Mouse (Mus musculus) myocyte (in vitro differentiated cells): ENCODE results near the gene Slc31a1. TPM values are rescaled to one million over a fixed set of nuclear protein-coding genes. Genes with fewer than 3 reads are reported as not detected.

Experiments
- H3K27me3 ChIP-seq: one replicate; pipeline ENCODE4 v1.6.1; 2011; ENCODE audit not compliant: control insufficient read depth, insufficient read depth, insufficient read length
- H3K36me3 ChIP-seq: one replicate; pipeline ENCODE4 v1.6.1; 2011; ENCODE audit not compliant: control insufficient read depth, insufficient read depth
- H3K4me2 ChIP-seq: one replicate; pipeline ENCODE4 v1.6.1; 2011; ENCODE audit warnings: low read depth, control low read depth
- H3K4me3 ChIP-seq: one replicate; pipeline ENCODE4 v1.5.1; 2011; ENCODE audit warnings: mild to moderate bottlenecking, control low read depth, moderate library complexity
- H3K79me2 ChIP-seq: one replicate; pipeline ENCODE4 v1.6.1; 2011; ENCODE audit not compliant: control insufficient read depth, insufficient read depth
- H3ac ChIP-seq: one replicate; pipeline ENCODE4 v1.6.1; 2011; ENCODE audit not compliant: control insufficient read depth, insufficient read length
- CEBPB ChIP-seq: IDR thresholded peaks from 2 replicates; pipeline ENCODE4 v1.6.1; 2011; ENCODE audit warnings: mild to moderate bottlenecking, moderate library complexity; ENCODE audit not compliant: poor library complexity, insufficient read depth, severe bottlenecking
- E2F4 ChIP-seq: IDR thresholded peaks from one replicate; pipeline ENCODE4 v1.6.1; 2011; ENCODE audit warnings: mild to moderate bottlenecking, control low read depth, moderate library complexity; ENCODE audit not compliant: insufficient read depth
- MAX ChIP-seq: IDR thresholded peaks from one replicate; pipeline ENCODE4 v1.6.1; 2011; ENCODE audit warnings: low read depth, mild to moderate bottlenecking, control low read depth
- MYOD1 ChIP-seq, 3 experiments: IDR thresholded peaks; one replicate each; pipeline ENCODE4 v1.6.1; 2011; ENCODE audit warnings: control low read depth in 2 of 3, low read depth in 2 of 3, mild to moderate bottlenecking in 2 of 3, moderate library complexity in 1 of 3; ENCODE audit not compliant: insufficient read length in 2 of 3, control insufficient read depth in 1 of 3
- MYOG ChIP-seq, 3 experiments: IDR thresholded peaks; one replicate each; pipeline ENCODE4 v1.6.1; 2011; ENCODE audit warnings: control low read depth in 2 of 3, low read depth in 2 of 3, mild to moderate bottlenecking in 2 of 3; ENCODE audit not compliant: insufficient read length in 2 of 3, control insufficient read depth in 1 of 3, insufficient read depth in 1 of 3
- POLR2A ChIP-seq: IDR thresholded peaks from one replicate; pipeline ENCODE4 v1.6.1; 2011; ENCODE audit warnings: low read depth, mild to moderate bottlenecking, control low read depth, moderate library complexity; ENCODE audit not compliant: insufficient read length
- POLR2AphosphoS2 ChIP-seq: IDR thresholded peaks from one replicate; pipeline ENCODE4 v1.6.1; 2011; ENCODE audit warnings: low read depth, control low read depth; ENCODE audit not compliant: insufficient read length
- REST ChIP-seq: IDR thresholded peaks from one replicate; pipeline ENCODE4 v1.6.1; 2011; ENCODE audit warnings: mild to moderate bottlenecking, control low read depth, moderate library complexity; ENCODE audit not compliant: insufficient read depth, insufficient read length
- SRF ChIP-seq: IDR thresholded peaks from one replicate; pipeline ENCODE4 v1.6.1; 2011; ENCODE audit warnings: low read depth; ENCODE audit not compliant: control insufficient read depth, insufficient read length
- TCF12 ChIP-seq: IDR thresholded peaks from one replicate; pipeline ENCODE4 v1.6.1; 2011; ENCODE audit warnings: mild to moderate bottlenecking, control low read depth; ENCODE audit not compliant: poor library complexity, insufficient read depth, severe bottlenecking
- TCF3 ChIP-seq: IDR thresholded peaks from one replicate; pipeline ENCODE4 v1.6.1; 2011; ENCODE audit warnings: low read depth, control low read depth; ENCODE audit not compliant: insufficient read length
- USF1 ChIP-seq: IDR thresholded peaks from one replicate; pipeline ENCODE4 v1.6.1; 2011; ENCODE audit warnings: low read depth, mild to moderate bottlenecking, control low read depth, moderate library complexity
- polyA plus RNA-seq: library from polyadenylated mRNA; unstranded; fragments of >200 nt; fragmentation: generic; extraction: Trizol; gene quantifications from one replicate; pipeline ENCODE4 v1.2.1, GENCODE M21; 2012; ENCODE audit warnings: missing spikeins

Gene Slc31a1
- polyA plus RNA-seq, 1 experiment = 22.5 TPM

DNA sequence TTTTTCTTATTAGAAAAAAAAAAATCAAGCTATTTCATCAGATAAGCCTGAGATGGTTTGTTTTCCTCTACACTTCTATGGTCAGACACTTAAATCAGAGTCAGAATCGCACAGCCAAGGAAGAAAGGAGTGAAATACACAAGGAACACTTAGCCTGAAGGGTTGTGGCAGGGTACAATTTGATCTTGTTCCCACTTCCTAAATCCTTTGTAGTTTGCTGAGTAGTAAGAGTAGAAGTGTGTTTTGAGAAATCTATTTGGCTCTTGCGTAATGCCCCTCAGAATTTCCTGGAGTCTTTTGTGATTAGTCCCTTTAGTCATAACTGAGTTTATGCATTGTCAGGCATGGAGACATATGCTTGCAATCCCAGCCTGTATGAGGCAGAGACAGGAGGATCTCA, 11.2 kb upstream of the Slc31a1 start:
- no peak overlapping the region for H3ac ChIP-seq
- peaks cover 23% of the 10 kb centered on the region for H3K36me3 ChIP-seq
- H3K79me2 ChIP-seq = no peaks in the 10 kb centered on the region
- H3K27me3 ChIP-seq = no peaks in the 10 kb centered on the region
- no peak overlapping the region for H3K4me3 ChIP-seq
- no peak overlapping the region for H3K4me2 ChIP-seq
- 0 out of 2 replicates have a peak, but pooled peaks have one; percentile 32 for TF ChIP-seq CEBPB
- no peak for TF ChIP-seq TCF3
- no peak for TF ChIP-seq TCF12
- TF ChIP-seq POLR2A = no peak
- TF ChIP-seq E2F4 = no peak
- TF ChIP-seq USF1 = no peak
- TF ChIP-seq POLR2AphosphoS2 = no peak

- TF ChIP-seq CEBPB (no peak), TCF12 (no peak), E2F4 (no peak), MYOD1 (IDR thresholded peaks at IDR 0.05; ENCODE audit: control insufficient read depth in 1 of 3, insufficient read length in 2 of 3, low read depth in 2 of 3) (no peak)
- Histone ChIP-seq H3K79me2 (peaks cover 46% of the 10 kb centered on the region), H3K27me3 (no peaks in the 10 kb centered on the region), H3K4me2 (no peak overlapping the region), H3K4me3 (no peak overlapping the region), H3K36me3 (no peaks in the 10 kb centered on the region), H3ac (no peak overlapping the region)
Measured at GRCm38 (mm10) chr4:62357631-62358148, 2.8 kb upstream of the Slc31a1 start.

DNA sequence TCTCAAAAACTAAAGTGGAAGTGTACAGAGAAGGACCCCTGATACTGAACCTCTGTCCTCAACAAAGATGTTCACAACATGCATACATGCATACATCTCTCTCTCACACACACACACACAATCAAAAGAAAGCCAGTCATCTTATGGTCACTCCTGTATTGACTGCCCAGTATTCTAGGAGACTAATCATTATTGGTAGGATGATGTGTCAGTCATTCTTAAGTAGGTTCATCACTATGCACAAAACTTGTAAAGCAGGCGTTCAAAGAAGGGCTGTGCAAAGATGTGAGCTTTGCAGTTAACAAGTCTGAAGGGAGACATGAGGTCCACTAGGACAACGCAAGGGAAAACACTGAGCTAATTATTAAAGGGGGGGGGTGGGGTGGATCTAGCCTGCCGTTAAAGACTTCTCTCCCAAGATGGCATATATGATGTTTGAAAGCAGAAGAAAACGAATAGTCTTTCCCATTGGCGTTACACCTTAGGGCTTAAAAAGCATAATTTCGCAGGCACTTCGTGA, 1.2 kb upstream of the Slc31a1 start:
- Histone ChIP-seq H3K4me3 (peak overlapping the region; percentile 98), H3ac (peak overlapping the region; percentile 83), H3K4me2 (peak overlapping the region; percentile 92), H3K27me3 (no peaks in the 10 kb centered on the region), H3K36me3 (no peaks in the 10 kb centered on the region), H3K79me2 (peaks cover 60% of the 10 kb centered on the region)
- TF ChIP-seq USF1 (no peak), REST (no peak), MAX (no peak), SRF (no peak), POLR2AphosphoS2 (no peak), POLR2A (no peak), TCF3 (no peak)

DNA sequence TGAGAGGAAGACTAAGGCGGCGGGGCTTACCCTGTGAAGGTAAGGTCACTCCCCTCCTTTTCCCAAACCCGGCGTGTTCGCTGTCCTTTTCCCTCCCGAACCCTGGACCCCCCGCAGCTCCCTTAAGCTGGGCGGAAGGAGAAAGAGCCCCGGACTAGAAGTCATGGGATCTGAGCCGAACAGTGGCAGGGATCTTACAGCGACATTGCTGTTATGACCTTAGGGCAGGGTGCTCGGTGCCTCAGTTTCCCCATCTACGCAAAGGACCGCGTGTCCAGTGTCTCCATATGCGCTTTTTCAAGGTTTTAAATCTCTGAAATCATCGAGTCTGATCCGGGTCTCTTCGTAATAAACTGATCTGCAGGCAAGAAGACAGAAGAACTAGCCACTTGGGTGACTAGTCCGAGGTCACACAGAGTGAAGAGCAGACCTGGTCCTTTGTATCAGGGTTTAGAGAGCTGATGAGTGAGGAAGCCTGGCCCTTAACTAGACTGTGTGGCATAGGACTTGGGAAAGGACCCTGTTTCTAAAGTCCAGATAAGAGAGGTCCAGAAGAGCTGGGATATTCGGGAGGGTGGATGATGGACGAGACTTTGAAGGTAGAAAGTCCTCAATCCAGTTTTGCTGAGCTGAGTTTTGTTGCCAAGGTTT, 403 bp downstream of the Slc31a1 start:
- TF ChIP-seq USF1 (no peak), POLR2A (no peak), TCF3 (no peak), POLR2AphosphoS2 (no peak), MYOD1 (IDR thresholded peaks at IDR 0.05; ENCODE audit: control insufficient read depth in 1 of 3, insufficient read length in 2 of 3, low read depth in 2 of 3) (no peak), CEBPB (no peak), SRF (no peak), TCF12 (no peak), MYOG (IDR thresholded peaks at IDR 0.05; ENCODE audit: control insufficient read depth in 1 of 3, insufficient read depth in 1 of 3, insufficient read length in 2 of 3, low read depth in 2 of 3) (no peak), MAX (no peak), REST (no peak), E2F4 (no peak)
- Histone ChIP-seq H3ac (peak overlapping the region; percentile 83), H3K79me2 (peaks cover 74% of the 10 kb centered on the region), H3K27me3 (no peaks in the 10 kb centered on the region), H3K4me3 (peak overlapping the region; percentile 98), H3K36me3 (no peaks in the 10 kb centered on the region), H3K4me2 (peak overlapping the region; percentile 87)

DNA sequence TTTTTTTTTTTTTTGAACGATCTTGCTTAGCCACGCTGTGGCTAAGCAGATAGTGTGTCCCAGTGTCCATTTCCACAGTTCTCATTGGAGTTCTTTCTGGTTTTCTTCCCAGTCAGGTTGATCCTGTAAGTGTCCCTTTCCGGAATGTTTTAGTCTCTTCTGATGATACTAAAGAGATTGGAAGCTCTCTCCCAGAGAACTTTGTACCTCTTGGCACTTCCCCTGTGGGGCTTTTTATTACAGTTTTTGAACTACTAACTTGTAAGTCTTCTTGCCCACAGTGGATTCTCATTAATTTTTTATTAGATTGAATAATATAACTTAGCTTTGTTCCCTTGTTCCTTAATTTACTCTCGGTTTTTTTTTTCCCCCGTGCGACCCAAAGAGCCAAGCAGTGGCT, 1.0 kb downstream of the Slc31a1 start:
- Histone ChIP-seq H3ac (peak overlapping the region; percentile 83), H3K36me3 (no peaks in the 10 kb centered on the region), H3K27me3 (no peaks in the 10 kb centered on the region), H3K79me2 (peaks cover 74% of the 10 kb centered on the region), H3K4me2 (peak overlapping the region; percentile 87), H3K4me3 (peak overlapping the region; percentile 98)
- no peak for TF ChIP-seq USF1
- no peak for TF ChIP-seq TCF3
- no peak for TF ChIP-seq E2F4
- no peak for TF ChIP-seq TCF12
- no peak for TF ChIP-seq MYOD1 (IDR thresholded peaks at IDR 0.05; ENCODE audit: control insufficient read depth in 1 of 3, insufficient read length in 2 of 3, low read depth in 2 of 3)
- no peak for TF ChIP-seq REST
